Mouse (Mus musculus) forebrain, embryonic 10.5 days (tissue): ENCODE data around the gene Npsr1. TPM values are rescaled to one million over a fixed set of nuclear protein-coding genes. Genes with fewer than 3 reads are reported as not detected.

ENCODE experiments used
- DNase-seq: peaks from one replicate; pipeline ENCODE4 v3.0.0-alpha.2; 2017; ENCODE audit warnings: low spot score; ENCODE audit errors: extremely low spot score
- H3K27ac ChIP-seq: fragments of 300-500 bp; sonication (generic); 2 replicates; pipeline ENCODE4 v1.5.1; 2016; ENCODE audit warnings: mild to moderate bottlenecking
- H3K27me3 ChIP-seq: fragments of 300-500 bp; sonication (generic); 2 replicates; pipeline ENCODE4 v1.6.1; 2016; ENCODE audit warnings: mild to moderate bottlenecking; ENCODE audit not compliant: poor library complexity, severe bottlenecking
- H3K36me3 ChIP-seq: fragments of 300-500 bp; sonication (generic); replicated peaks from 2 replicates; pipeline ENCODE4 v1.6.1; 2016; ENCODE audit warnings: mild to moderate bottlenecking, moderate library complexity
- H3K4me1 ChIP-seq: fragments of 300-500 bp; sonication (generic); 2 replicates; pipeline ENCODE4 v1.6.1; 2016
- H3K4me3 ChIP-seq: fragments of 300-500 bp; sonication (generic); 2 replicates; pipeline ENCODE4 v1.5.1; 2016; ENCODE audit warnings: mild to moderate bottlenecking, moderate library complexity
- H3K9me3 ChIP-seq: fragments of 300-500 bp; sonication (generic); 2 replicates; pipeline ENCODE4 v1.6.1; 2016; ENCODE audit warnings: mild to moderate bottlenecking, moderate library complexity
- WGBS: fragments of 180-500 bp; shearing (Covaris S2); methylation state at CpG from one replicate; pipeline ENCODE4 v1.1.7; 2016; 5-methylcytosine and 5-hydroxymethylcytosine counted together
- polyA plus RNA-seq: library from polyadenylated mRNA; unstranded; fragments of >200 nt; fragmentation: Nextera tagmentation; extraction: Ambion mirVana; gene quantifications from 2 replicates; pipeline ENCODE4 v1.2.1, GENCODE M21; 2016

Gene Npsr1
- polyA plus RNA-seq: not detected in 2 replicates

DNA sequence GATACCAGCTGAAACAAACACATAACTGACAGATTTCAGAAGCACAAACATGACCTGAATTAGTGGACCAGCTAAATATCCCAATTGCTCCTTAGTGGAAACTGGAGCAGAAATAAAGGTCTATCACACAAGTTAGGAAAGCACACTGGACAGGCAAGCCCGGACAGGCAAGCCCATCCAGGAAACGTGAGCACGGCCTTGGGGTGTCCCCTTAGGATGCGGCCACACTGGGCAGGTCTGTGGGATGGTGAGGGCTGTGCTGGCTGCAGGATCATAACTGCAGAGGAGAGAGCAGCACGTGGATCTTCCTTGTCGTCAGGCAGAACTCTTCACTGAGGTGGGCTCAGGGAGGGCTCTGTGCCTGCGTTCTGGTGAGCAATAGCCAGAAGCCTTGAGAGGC lies at the start of gene Npsr1:
Gene Npsr1 (plus strand): TSS at position 301 of the 400 bp plus-strand sequence.
- Histone ChIP-seq H3K9me3 (no peaks in the 10 kb centered on the region), H3K36me3 (no peaks in the 10 kb centered on the region), H3K27me3 (no peaks in the 10 kb centered on the region), H3K27ac (no peak within 1 kb of the TSS), H3K4me1 (no peaks in the 10 kb centered on the region), H3K4me3 (no peak within 1 kb of the TSS)
- 75% methylated on average over 7 of the region's 7 CpGs for WGBS
- DNase-seq: no peak

DNA sequence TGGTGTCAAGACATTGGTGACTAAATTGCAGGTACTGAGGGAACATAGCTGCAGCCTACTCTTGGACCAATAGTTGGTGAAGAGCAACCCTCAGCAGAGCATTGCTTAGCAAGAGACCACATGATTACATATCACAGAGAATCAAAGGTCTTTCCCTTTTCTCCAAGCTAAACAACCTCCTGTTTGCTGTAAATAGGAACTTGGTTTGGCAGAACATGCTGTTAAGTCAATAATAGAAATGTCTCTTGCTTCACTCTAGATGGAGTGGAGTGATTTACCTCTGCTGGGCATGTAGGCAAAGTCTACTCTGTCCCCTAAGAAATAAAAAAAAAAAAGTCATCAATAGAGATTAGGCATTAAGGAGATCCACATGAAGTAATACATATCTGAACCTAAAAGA lies 46.3 kb upstream of the Npsr1 start:
- DNase-seq: no peak
- H3K4me3 ChIP-seq: no peak overlapping the region
- H3K27me3 ChIP-seq: no peaks in the 10 kb centered on the region
- H3K9me3 ChIP-seq: no peaks in the 10 kb centered on the region
- no peaks in the 10 kb centered on the region for H3K4me1 ChIP-seq
- no peaks in the 10 kb centered on the region for H3K36me3 ChIP-seq
- no peak overlapping the region for H3K27ac ChIP-seq

DNA sequence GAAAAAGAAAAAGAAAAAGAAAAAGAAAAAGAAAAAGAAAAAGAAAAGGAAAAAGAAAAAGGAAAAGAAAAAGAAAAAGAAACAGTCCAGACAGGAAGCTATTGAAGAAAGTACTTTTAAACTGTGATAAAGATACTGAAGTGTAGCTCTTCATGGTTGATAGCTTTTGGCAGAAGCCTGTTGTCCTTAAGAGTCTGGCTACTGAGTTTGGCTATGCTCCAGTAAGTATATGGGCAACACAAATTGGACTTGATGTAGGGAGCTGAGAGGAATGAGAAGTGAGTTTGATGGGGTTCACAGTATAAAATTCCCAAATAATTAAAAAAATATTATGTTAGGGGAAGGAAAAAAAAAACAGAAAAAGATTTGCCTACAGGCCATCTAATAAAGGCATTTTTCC lies 34.5 kb upstream of the Npsr1 start:
- Histone ChIP-seq H3K4me1 (no peaks in the 10 kb centered on the region), H3K36me3 (no peaks in the 10 kb centered on the region), H3K9me3 (no peaks in the 10 kb centered on the region), H3K4me3 (no peak overlapping the region), H3K27me3 (no peaks in the 10 kb centered on the region), H3K27ac (no peak overlapping the region)
- DNase-seq: no peak

DNA sequence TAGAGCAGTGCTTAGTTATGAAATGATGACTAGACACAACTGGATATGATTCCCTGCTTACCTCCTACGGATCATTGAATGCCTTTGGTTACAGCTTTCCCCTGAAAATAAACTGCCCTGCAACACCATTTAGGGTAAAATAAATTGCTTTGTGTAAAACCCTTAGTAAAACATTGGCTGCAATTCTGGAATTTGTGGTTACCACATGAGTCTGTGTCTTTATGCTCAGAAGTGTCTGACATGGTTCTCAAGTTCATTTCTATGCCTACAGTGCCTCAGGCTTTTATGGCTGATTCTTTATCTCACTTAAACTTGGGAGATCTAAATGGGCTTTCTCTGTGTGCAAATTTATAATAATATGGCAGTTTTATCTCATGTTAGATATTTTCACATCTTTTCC lies 26.1 kb upstream of the Npsr1 start:
- Histone ChIP-seq H3K4me1 (no peaks in the 10 kb centered on the region), H3K9me3 (no peaks in the 10 kb centered on the region), H3K27ac (no peak overlapping the region), H3K36me3 (no peaks in the 10 kb centered on the region), H3K4me3 (no peak overlapping the region), H3K27me3 (no peaks in the 10 kb centered on the region)
- DNase-seq: no peak
- 85% methylated on average over 1 of the region's 1 CpGs for WGBS

DNA sequence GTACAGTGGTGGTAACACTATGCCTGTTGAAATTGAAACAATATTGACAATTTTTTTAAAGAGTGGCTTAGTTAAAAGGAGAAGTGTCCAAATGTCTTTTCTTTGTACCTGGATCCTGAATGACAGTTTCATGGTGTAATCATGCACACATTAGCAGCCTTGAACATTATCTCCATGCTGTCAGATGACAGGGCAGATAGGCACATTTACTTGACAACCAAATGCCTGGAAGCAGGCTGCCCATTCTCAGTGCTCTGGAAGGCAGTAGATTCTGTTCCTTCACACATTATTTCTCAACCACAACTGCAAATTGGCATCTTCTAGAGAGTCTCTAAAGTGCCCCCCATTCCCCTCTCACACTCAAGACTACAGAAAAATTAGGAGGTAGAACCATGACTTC lies 20.2 kb upstream of the Npsr1 start:
- no peaks in the 10 kb centered on the region for H3K4me1 ChIP-seq
- H3K27ac ChIP-seq: no peak overlapping the region
- H3K9me3 ChIP-seq: no peaks in the 10 kb centered on the region
- DNase-seq: no peak
- no peaks in the 10 kb centered on the region for H3K36me3 ChIP-seq
- no peak overlapping the region for H3K4me3 ChIP-seq
- no peaks in the 10 kb centered on the region for H3K27me3 ChIP-seq

DNA sequence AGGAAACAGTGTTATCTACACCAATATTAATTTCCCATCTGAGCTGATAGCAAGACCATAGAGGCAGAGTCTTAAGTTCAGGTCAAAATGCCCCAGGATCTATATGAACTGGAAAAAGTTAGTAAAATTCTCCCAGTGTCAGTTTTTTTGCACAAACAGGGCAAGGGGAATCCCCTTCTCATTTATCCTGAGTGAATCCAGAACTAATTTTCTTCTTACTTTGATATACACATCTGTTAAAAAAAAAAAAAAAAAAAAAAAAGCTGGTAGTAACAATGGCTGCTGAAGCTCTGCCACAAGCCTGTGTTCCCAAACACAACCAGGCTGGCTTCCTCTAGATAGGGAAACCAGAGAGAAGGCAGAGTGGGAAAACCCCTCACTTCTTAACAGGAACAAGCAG lies 5.9 kb upstream of the Npsr1 start:
- Histone ChIP-seq H3K36me3 (no peaks in the 10 kb centered on the region), H3K9me3 (no peaks in the 10 kb centered on the region), H3K4me3 (no peak overlapping the region), H3K4me1 (no peaks in the 10 kb centered on the region), H3K27me3 (no peaks in the 10 kb centered on the region), H3K27ac (no peak overlapping the region)
- DNase-seq: no peak

DNA sequence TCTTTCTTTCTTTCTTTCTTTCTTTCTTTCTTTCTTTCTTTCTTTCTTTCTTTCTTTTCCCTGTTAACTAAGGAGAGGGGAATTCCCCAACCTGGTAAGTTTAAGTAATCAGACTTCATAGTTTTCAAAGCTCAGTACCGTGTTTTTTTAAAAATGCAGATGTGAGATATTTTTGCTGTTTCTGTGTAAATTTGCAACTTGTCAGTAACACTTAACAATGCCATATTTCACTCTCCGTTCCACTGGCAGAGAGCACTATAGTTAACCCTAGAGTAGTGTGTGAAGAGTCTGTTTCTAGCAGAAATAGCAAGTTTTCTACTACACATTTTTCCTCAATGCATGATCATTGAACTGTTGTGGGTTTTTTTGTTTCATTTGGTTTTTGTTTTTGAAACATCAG lies 730 bp downstream of the Npsr1 start:
- 90% methylated on average over 2 of the region's 2 CpGs for WGBS
- no peak for DNase-seq
- no peaks in the 10 kb centered on the region for H3K4me1 ChIP-seq
- no peak overlapping the region for H3K4me3 ChIP-seq
- no peaks in the 10 kb centered on the region for H3K27me3 ChIP-seq
- no peaks in the 10 kb centered on the region for H3K36me3 ChIP-seq
- no peaks in the 10 kb centered on the region for H3K9me3 ChIP-seq
- no peak overlapping the region for H3K27ac ChIP-seq

DNA sequence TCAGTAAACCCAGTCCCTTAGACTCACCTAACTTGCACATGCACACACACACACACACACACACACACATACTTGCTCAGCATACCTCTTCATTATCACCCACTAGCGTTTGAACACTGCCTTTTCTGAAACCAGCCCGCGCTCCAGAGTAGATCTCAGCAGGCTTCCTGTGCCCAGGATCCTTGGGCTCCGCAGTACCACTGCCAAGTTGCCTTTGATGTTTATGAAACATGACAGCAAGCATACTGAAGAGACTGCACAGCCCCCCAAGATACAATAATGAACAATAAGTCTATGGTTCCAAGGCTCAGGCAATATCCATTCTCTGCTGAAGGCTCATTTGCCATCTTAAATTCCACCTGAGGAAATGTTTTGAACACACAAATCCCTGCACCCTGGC lies 1.8 kb downstream of the Npsr1 start:
- 91% methylated on average over 4 of the region's 4 CpGs for WGBS
- no peaks in the 10 kb centered on the region for H3K9me3 ChIP-seq
- no peaks in the 10 kb centered on the region for H3K36me3 ChIP-seq
- no peak overlapping the region for H3K4me3 ChIP-seq
- no peak overlapping the region for H3K27ac ChIP-seq
- H3K4me1 ChIP-seq: no peaks in the 10 kb centered on the region
- no peak for DNase-seq
- H3K27me3 ChIP-seq: no peaks in the 10 kb centered on the region

DNA sequence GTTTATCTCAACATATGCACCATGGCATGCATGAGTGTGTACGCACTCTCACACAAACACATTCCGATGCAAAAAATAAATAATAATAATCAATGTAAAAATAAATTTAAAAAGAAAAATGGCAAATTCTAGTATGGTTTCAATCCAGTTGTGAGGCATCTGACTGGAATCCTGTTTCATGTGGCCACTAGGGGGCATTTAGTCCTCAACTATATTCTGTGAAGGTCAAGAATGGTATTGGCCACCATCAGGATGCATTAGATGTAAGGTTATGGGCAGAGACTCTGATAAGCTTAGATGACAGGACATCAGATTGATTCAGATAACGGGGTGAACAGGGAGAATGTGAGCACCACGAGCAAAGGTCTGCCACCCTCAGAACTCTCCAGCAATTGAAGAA lies 21.6 kb downstream of the Npsr1 start:
- Histone ChIP-seq H3K27me3 (no peaks in the 10 kb centered on the region), H3K9me3 (no peaks in the 10 kb centered on the region), H3K4me1 (no peaks in the 10 kb centered on the region), H3K27ac (no peak overlapping the region), H3K4me3 (no peak overlapping the region), H3K36me3 (no peaks in the 10 kb centered on the region)
- WGBS: 57% methylated on average over 4 of the region's 4 CpGs
- no peak for DNase-seq

DNA sequence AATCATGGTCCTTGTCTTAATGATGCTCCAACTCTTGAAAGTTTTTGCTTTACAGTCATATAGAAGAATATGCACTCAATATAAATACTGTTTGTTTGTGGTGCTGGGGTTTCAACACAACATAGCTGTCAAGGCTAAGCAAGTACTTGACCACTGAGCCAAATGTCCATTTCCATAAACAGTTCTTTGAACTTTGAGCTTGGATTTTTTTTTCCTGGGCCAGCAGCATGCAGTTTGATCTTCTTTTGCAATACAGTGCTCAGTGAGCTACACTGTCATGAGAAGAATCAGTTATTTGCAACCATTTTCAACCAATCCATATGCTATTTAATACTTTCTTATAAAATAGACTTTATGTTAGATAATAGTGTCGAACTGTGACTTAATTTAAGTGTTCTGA lies 35.3 kb downstream of the Npsr1 start:
- 93% methylated on average over 1 of the region's 1 CpGs for WGBS
- no peaks in the 10 kb centered on the region for H3K9me3 ChIP-seq
- no peak overlapping the region for H3K4me3 ChIP-seq
- no peaks in the 10 kb centered on the region for H3K4me1 ChIP-seq
- H3K27ac ChIP-seq: no peak overlapping the region
- no peaks in the 10 kb centered on the region for H3K27me3 ChIP-seq
- no peaks in the 10 kb centered on the region for H3K36me3 ChIP-seq
- DNase-seq: no peak

DNA sequence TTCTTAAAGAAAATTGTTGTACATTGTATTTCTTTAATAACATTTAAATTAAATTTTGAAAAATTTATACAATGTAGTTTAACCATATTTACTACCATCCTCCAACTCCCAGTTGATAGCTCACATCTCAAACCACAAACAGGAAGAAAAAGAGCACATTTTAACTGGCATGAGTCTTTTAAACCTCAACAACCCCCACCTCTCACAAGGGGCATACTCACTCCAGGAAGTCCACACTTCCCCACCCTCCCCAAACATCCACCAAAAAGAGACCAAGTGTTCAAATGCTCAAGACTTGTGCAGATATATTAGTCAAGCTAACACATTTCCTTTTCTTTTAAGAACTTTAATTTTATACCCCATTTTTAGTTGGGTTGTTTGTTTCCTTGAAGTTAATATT lies 38.6 kb downstream of the Npsr1 start:
- no peaks in the 10 kb centered on the region for H3K27me3 ChIP-seq
- no peaks in the 10 kb centered on the region for H3K36me3 ChIP-seq
- H3K27ac ChIP-seq: no peak overlapping the region
- H3K9me3 ChIP-seq: no peaks in the 10 kb centered on the region
- DNase-seq: no peak
- H3K4me1 ChIP-seq: no peaks in the 10 kb centered on the region
- no peak overlapping the region for H3K4me3 ChIP-seq

DNA sequence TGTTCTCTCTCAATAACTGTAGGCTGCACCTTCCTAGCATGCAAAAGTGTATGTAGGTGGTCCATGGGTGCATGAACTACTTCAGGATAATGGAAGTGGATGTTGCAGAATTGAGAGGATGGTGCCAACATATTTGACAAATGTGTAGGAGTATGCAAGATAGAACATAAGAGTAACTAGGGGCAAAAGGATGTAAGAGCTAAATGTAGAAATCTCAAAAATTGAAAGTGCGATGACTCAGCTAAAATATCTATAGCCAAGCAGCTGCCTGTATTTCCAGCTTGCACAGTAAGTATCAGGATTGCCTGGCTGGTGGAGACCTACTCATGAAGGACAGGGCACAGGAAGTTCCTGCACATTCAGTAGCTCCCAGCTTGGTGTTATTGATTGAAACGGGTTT lies 46.5 kb downstream of the Npsr1 start:
- WGBS: 90% methylated on average over 2 of the region's 2 CpGs
- DNase-seq: no peak
- no peak overlapping the region for H3K4me3 ChIP-seq
- no peak overlapping the region for H3K27ac ChIP-seq
- H3K27me3 ChIP-seq: no peaks in the 10 kb centered on the region
- no peaks in the 10 kb centered on the region for H3K4me1 ChIP-seq
- no peaks in the 10 kb centered on the region for H3K9me3 ChIP-seq
- no peaks in the 10 kb centered on the region for H3K36me3 ChIP-seq

DNA sequence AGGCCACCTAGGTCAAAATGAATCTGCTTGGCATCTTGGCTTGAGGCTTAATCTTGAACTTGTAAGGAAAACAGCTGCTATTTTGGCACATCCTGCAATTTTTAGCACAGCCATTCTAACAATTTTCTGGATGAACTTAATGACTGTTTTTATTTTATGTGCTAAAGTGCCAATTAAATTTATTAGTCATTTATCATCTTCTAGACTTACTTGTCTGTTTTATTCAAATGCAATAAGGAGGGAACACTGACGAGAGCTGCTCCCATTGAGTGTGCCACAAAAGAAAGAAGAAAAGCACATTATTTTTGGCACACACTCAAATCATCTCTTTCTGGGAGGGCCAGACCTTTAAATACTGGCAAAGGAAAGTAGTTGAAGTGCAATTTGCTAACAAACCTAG lies 59.4 kb downstream of the Npsr1 start:
- WGBS: 85% methylated on average over 1 of the region's 1 CpGs
- Histone ChIP-seq H3K4me3 (no peak overlapping the region), H3K4me1 (peaks cover 5% of the 10 kb centered on the region), H3K27me3 (no peaks in the 10 kb centered on the region), H3K9me3 (no peaks in the 10 kb centered on the region), H3K36me3 (no peaks in the 10 kb centered on the region), H3K27ac (no peak overlapping the region)
- no peak for DNase-seq

DNA sequence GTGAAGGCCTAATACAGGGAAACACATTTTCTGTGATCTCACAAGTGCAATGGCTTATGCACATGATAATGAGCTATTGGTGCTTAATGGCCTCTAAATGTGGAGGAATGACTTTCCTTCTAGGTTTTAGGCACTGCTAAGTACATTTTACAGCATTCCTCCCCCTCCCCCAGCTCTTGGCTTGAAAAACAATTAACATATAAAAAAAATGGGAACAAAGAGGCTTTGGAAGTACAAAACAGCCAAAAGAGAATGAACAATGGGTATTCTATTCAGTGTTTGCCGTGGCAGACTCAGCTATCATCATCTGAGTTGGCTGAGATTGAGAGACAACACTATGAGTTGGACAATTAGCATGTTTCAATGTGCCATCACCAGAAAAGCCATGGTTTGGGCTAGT lies 62.6 kb downstream of the Npsr1 start:
- H3K9me3 ChIP-seq: no peaks in the 10 kb centered on the region
- DNase-seq: no peak
- H3K4me1 ChIP-seq: peaks cover 5% of the 10 kb centered on the region
- WGBS: 27% methylated on average over 1 of the region's 1 CpGs
- no peaks in the 10 kb centered on the region for H3K36me3 ChIP-seq
- H3K4me3 ChIP-seq: no peak overlapping the region
- H3K27ac ChIP-seq: no peak overlapping the region
- H3K27me3 ChIP-seq: no peaks in the 10 kb centered on the region
